Mouse (Mus musculus) midbrain, embryonic 16.5 days (tissue): Measurements from ENCODE around the gene Gm12695. TPM values are rescaled to one million over a fixed set of nuclear protein-coding genes. Genes with fewer than 3 reads are reported as not detected.

Experiments
- ATAC-seq: fragments of 200-750 bp; cut with Nextera tagmentation; 2 replicates; pipeline ENCODE4 v1.8.0; 2017; ENCODE audit warnings: moderate TSS enrichment
- H3K27ac ChIP-seq: fragments of 300-500 bp; sonication (generic); 2 replicates; pipeline ENCODE4 v1.5.1; 2014; ENCODE audit warnings: mild to moderate bottlenecking, low read length, mixed read lengths
- H3K27me3 ChIP-seq: fragments of 300-500 bp; sonication (generic); 2 replicates; pipeline ENCODE4 v1.6.1; 2014; ENCODE audit warnings: low read depth, low read length, mixed read lengths; ENCODE audit not compliant: control insufficient read depth, insufficient read depth
- H3K36me3 ChIP-seq: fragments of 300-500 bp; sonication (generic); 2 replicates; pipeline ENCODE4 v1.6.1; 2014; ENCODE audit warnings: mild to moderate bottlenecking, low read length, moderate library complexity, mixed read lengths; ENCODE audit not compliant: control insufficient read depth, insufficient read depth
- H3K4me1 ChIP-seq: fragments of 300-500 bp; sonication (generic); 2 replicates; pipeline ENCODE4 v1.6.1; 2014; ENCODE audit warnings: mild to moderate bottlenecking, low read length, mixed read lengths; ENCODE audit not compliant: control insufficient read depth, insufficient read depth
- H3K4me2 ChIP-seq: fragments of 300-500 bp; sonication (generic); 2 replicates; pipeline ENCODE4 v1.6.1; 2014; ENCODE audit warnings: mild to moderate bottlenecking, low read length, mixed read lengths
- H3K4me3 ChIP-seq: fragments of 300-500 bp; sonication (generic); 2 replicates; pipeline ENCODE4 v1.5.1; 2014; ENCODE audit warnings: low read depth, mild to moderate bottlenecking, low read length, moderate library complexity, mixed read lengths
- H3K9ac ChIP-seq: fragments of 300-500 bp; sonication (generic); 2 replicates; pipeline ENCODE4 v1.6.1; 2014; ENCODE audit warnings: low read depth, low read length, mixed read lengths
- H3K9me3 ChIP-seq: fragments of 300-500 bp; sonication (generic); replicated peaks from 2 replicates; pipeline ENCODE4 v1.6.1; 2014; ENCODE audit warnings: mild to moderate bottlenecking, low read length, mixed read lengths; ENCODE audit not compliant: control insufficient read depth, poor library complexity, severe bottlenecking
- WGBS: fragments of 180-500 bp; shearing (Covaris S2); extraction: QIAGEN DNeasy Blood & Tissue Kit; methylation state at CpG from one replicate; pipeline ENCODE4 v1.1.7; 2014; 5-methylcytosine and 5-hydroxymethylcytosine counted together
- polyA plus RNA-seq: library from polyadenylated mRNA; unstranded; fragments of >200 nt; fragmentation: Nextera tagmentation; extraction: Ambion mirVana; gene quantifications from 2 replicates; pipeline ENCODE4 v1.2.1, GENCODE M21; 2015

Gene Gm12695
- polyA plus RNA-seq, 1 experiment from 2014 or later = not detected

DNA sequence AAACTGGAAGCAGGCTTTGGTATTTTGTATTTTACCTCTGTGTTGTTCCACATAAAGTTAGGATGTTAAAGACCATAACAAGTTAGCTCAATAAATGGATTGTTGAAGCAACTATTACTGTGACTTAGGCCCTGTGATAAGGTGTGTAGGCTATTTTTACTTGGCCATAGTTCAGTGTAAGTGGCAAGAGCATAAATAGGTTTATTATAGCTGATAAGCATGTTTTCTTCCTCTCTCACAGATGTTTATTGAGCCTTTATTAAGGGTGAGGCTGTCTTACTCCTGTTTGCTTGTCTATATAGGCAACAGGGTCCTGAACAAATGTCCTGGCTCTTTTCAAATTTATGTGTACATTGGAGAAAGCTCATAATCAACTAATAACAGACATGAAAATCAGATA is 104.0 kb downstream of the Gm12695 start:
- H3K4me3 ChIP-seq = no peak overlapping the region
- ATAC-seq = no peak
- no peak overlapping the region for H3K4me2 ChIP-seq
- no peaks in the 10 kb centered on the region for H3K36me3 ChIP-seq
- no peaks in the 10 kb centered on the region for H3K4me1 ChIP-seq
- H3K27me3 ChIP-seq = no peaks in the 10 kb centered on the region
- H3K27ac ChIP-seq = no peak overlapping the region
- no peaks in the 10 kb centered on the region for H3K9me3 ChIP-seq
- no peak overlapping the region for H3K9ac ChIP-seq

DNA sequence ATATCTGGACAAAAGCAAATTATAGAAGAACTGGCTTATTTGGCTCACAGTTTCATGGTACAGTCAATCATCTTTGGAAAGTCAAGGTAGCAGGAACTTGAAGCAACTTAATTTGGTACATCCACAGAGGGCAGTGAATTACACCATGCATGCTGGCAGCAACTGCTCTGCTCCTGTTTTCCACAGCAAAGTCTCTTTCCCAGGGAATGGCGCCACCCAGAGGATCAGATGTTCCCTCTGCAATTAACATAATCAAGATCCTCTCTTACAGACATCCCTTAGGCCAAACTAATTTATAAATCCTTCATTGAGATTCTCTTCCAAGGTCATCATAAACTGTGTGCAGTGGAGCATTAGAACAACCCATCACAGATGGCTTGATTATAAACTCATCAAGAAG is 104.8 kb downstream of the Gm12695 start:
- Histone ChIP-seq H3K27me3 (no peaks in the 10 kb centered on the region), H3K9ac (no peak overlapping the region), H3K27ac (no peak overlapping the region), H3K9me3 (no peaks in the 10 kb centered on the region), H3K36me3 (no peaks in the 10 kb centered on the region), H3K4me3 (no peak overlapping the region), H3K4me2 (no peak overlapping the region), H3K4me1 (no peaks in the 10 kb centered on the region)
- ATAC-seq = no peak
- WGBS = 28% methylated on average over 1 of the region's 1 CpGs

Other genes starting within 250 kb of the Gm12695 start
- gene Cyp2j6, start 231.5 kb downstream of the Gm12695 start, polyA plus RNA-seq = 5.1 and 6.0 TPM in 2 replicates
- gene Cyp2j9, start 193.6 kb downstream of the Gm12695 start, polyA plus RNA-seq = 5.1 and 9.0 TPM in 2 replicates
- not detected in 2 replicates for gene Cyp2j5, start 121.0 kb downstream of the Gm12695 start, polyA plus RNA-seq